Mouse (Mus musculus) left cerebral cortex, postnatal 25 days (tissue): Measurements from ENCODE around the gene Slc30a2. TPM values are rescaled to one million over a fixed set of nuclear protein-coding genes. Genes with fewer than 3 reads are reported as not detected.
"Not testable (repeated sequence)": the region's sequence is repeated elsewhere in the genome, so short reads cannot be mapped to it uniquely, and the experiment has no call there.

Experiments
- DNase-seq, 2 experiments: peaks; one replicate each; pipeline ENCODE4 v3.0.0; 2022; ENCODE audit warnings: low spot score in 2 of 2, mixed read lengths in 1 of 2
- intact Hi-C: fragments of 180-260 bp; cut with DNase I; formaldehyde crosslinking; loops from one replicate; pipeline ENCODE4 v1.15.1; 2025
- total RNA-seq, 2 experiments: library from RNA; stranded (reverse); gene quantifications; 2 replicates each; pipeline ENCODE4 v1.2.3; 2021

The Slc30a2 gene
- not detected for total RNA-seq

- intact Hi-C loops: no loop called here
Observed at GRCm38 (mm10) chr4:134343071-134344031, at the start of gene Slc30a2. Slc30a2 (plus strand) TSS chr4:134343181.

GRCm38 (mm10) chr4:134293692-134294163 is 49.3 kb upstream of the Slc30a2 start:
- intact Hi-C loops: loop anchor here (2.0 kb wide), 2 partner anchors 43 to 257 kb away; no protein-coding TSS in a partner anchor
- no peak for DNase-seq

More at GRCm38 (mm10) chr4:134343071-134344031, at the start of gene Slc30a2:
- no peak for DNase-seq

- DNase-seq, intact Hi-C loops: not testable (repeated sequence)
Observed at GRCm38 (mm10) chr4:134296096-134296495, 46.9 kb upstream of the Slc30a2 start.

GRCm38 (mm10) chr4:134296523-134296922 is 46.5 kb upstream of the Slc30a2 start:
- intact Hi-C loops: no loop called here
- DNase-seq: no peak

- intact Hi-C loops: no loop called here
- no peak for DNase-seq
Observed at GRCm38 (mm10) chr4:134297369-134297768, 45.6 kb upstream of the Slc30a2 start.

- DNase-seq: peak in 1 of 2 experiments; percentile 29
- intact Hi-C loops: no loop called here
Observed at GRCm38 (mm10) chr4:134298626-134299497, 44.1 kb upstream of the Slc30a2 start.

- intact Hi-C loops: no loop called here
- DNase-seq: no peak
Observed at GRCm38 (mm10) chr4:134299498-134299810, 43.5 kb upstream of the Slc30a2 start.

GRCm38 (mm10) chr4:134300316-134300715 is 42.7 kb upstream of the Slc30a2 start:
- DNase-seq: peak; percentile 47 to 73
- intact Hi-C loops: no loop called here

GRCm38 (mm10) chr4:134302084-134302483 is 40.9 kb upstream of the Slc30a2 start:
- DNase-seq: no peak
- intact Hi-C loops: no loop called here

- no peak for DNase-seq
- intact Hi-C loops: no loop called here
Observed at GRCm38 (mm10) chr4:134306963-134307362, 36.0 kb upstream of the Slc30a2 start.

- peak; percentile 54 to 58 for DNase-seq
- intact Hi-C loops: no loop called here
Observed at GRCm38 (mm10) chr4:134307367-134308072, 35.5 kb upstream of the Slc30a2 start.

GRCm38 (mm10) chr4:134310106-134310505 is 32.9 kb upstream of the Slc30a2 start:
- intact Hi-C loops: no loop called here
- no peak for DNase-seq

- no peak for DNase-seq
- intact Hi-C loops: no loop called here
Observed at GRCm38 (mm10) chr4:134310656-134311055, 32.3 kb upstream of the Slc30a2 start.

GRCm38 (mm10) chr4:134311784-134312183 is 31.2 kb upstream of the Slc30a2 start:
- DNase-seq: no peak
- intact Hi-C loops: no loop called here

- intact Hi-C loops: no loop called here
Observed at GRCm38 (mm10) chr4:134312341-134312740, 30.6 kb upstream of the Slc30a2 start.

GRCm38 (mm10) chr4:134312901-134313300 is 30.1 kb upstream of the Slc30a2 start:
- intact Hi-C loops: no loop called here
- no peak for DNase-seq

More at GRCm38 (mm10) chr4:134312341-134312740, 30.6 kb upstream of the Slc30a2 start:
- no peak for DNase-seq

- DNase-seq: no peak
- intact Hi-C loops: no loop called here
Observed at GRCm38 (mm10) chr4:134314081-134314655, 28.8 kb upstream of the Slc30a2 start.

- no peak for DNase-seq
- intact Hi-C loops: no loop called here
Observed at GRCm38 (mm10) chr4:134314876-134315275, 28.1 kb upstream of the Slc30a2 start, which contains the start of gene Trim63. Trim63 (plus strand) TSS chr4:134315120.

- DNase-seq: no peak
- intact Hi-C loops: no loop called here
Observed at GRCm38 (mm10) chr4:134315470-134315869, 27.5 kb upstream of the Slc30a2 start.
